Mouse (Mus musculus) testis, adult 2 months (tissue): Measurements from ENCODE around the gene Rhoj.

Experiments
- CTCF ChIP-seq: fragments of 200-500 bp; IDR thresholded peaks from 2 replicates; pipeline ENCODE4 v1.5.1; 2012; ENCODE audit warnings: low read depth, mild to moderate bottlenecking, inconsistent platforms, low read length, moderate library complexity; ENCODE audit not compliant: control insufficient read depth, insufficient read depth, insufficient replicate concordance
- POLR2A ChIP-seq: fragments of 200-500 bp; IDR thresholded peaks from 2 replicates; pipeline ENCODE4 v1.6.1; 2012; ENCODE audit warnings: low read depth, mild to moderate bottlenecking, inconsistent platforms, low read length, moderate library complexity; ENCODE audit not compliant: control insufficient read depth

- TF ChIP-seq CTCF (no peak), POLR2A (no peak)
Measured at GRCm38 (mm10) chr12:75309756-75310155, 1.6 kb downstream of the Rhoj start.
